Mouse (Mus musculus) C2C12 (cell line): ENCODE measurements around the gene Cacna1c. TPM values are rescaled to one million over a fixed set of nuclear protein-coding genes. Genes with fewer than 3 reads are reported as not detected.
A peak's percentile ranks its signal among the peaks of the same experiment; 100 is the strongest.
"Not testable (repeated sequence)": the region's sequence is repeated elsewhere in the genome, so short reads cannot be mapped to it uniquely, and the experiment has no call there.

Source experiments
- H3K27me3 ChIP-seq: one replicate; pipeline ENCODE4 v1.6.1; 2011; ENCODE audit not compliant: control insufficient read depth, insufficient read depth, insufficient read length
- H3K36me3 ChIP-seq: one replicate; pipeline ENCODE4 v1.6.1; 2011; ENCODE audit not compliant: control insufficient read depth, insufficient read depth
- H3K4me3 ChIP-seq: one replicate; pipeline ENCODE4 v1.5.1; 2011; ENCODE audit warnings: mild to moderate bottlenecking, control low read depth; ENCODE audit not compliant: poor library complexity, insufficient read depth, severe bottlenecking
- H3K79me2 ChIP-seq: one replicate; pipeline ENCODE4 v1.6.1; 2011; ENCODE audit not compliant: control insufficient read depth, insufficient read depth
- H3K79me3 ChIP-seq: one replicate; pipeline ENCODE4 v1.6.1; 2011; ENCODE audit warnings: low read depth, control low read depth
- H3ac ChIP-seq: one replicate; pipeline ENCODE3; 2011; ENCODE audit warnings: low read depth; ENCODE audit not compliant: control insufficient read depth, insufficient read length
- CEBPB ChIP-seq: IDR thresholded peaks from one replicate; pipeline ENCODE4 v1.6.1; 2011; ENCODE audit warnings: low read depth, mild to moderate bottlenecking, control low read depth, moderate library complexity
- CTCF ChIP-seq: IDR thresholded peaks from one replicate; pipeline ENCODE4 v1.5.1; 2011; ENCODE audit not compliant: control insufficient read depth, insufficient read depth, insufficient read length
- FOSL1 ChIP-seq: IDR thresholded peaks from one replicate; pipeline ENCODE4 v1.8.0; 2011; ENCODE audit warnings: mild to moderate bottlenecking, low read length; ENCODE audit not compliant: poor library complexity, insufficient read depth, severe bottlenecking
- MAX ChIP-seq: IDR thresholded peaks from one replicate; pipeline ENCODE4 v1.6.1; 2011; ENCODE audit warnings: mild to moderate bottlenecking, control low read depth
- MYOD1 ChIP-seq: IDR thresholded peaks from one replicate; pipeline ENCODE4 v1.6.1; 2011; ENCODE audit warnings: low read depth; ENCODE audit not compliant: control insufficient read depth, insufficient read length
- MYOG ChIP-seq: IDR thresholded peaks from one replicate; pipeline ENCODE4 v1.6.1; 2011; ENCODE audit not compliant: control insufficient read depth, insufficient read length; ENCODE audit errors: extremely low read depth
- USF1 ChIP-seq: IDR thresholded peaks from one replicate; pipeline ENCODE4 v1.6.1; 2011; ENCODE audit warnings: low read depth, mild to moderate bottlenecking, control low read depth, moderate library complexity
- polyA plus RNA-seq: library from polyadenylated mRNA; unstranded; fragments of >200 nt; fragmentation: generic; extraction: Trizol; gene quantifications from one replicate; pipeline ENCODE4 v1.2.1, GENCODE M21; 2012; ENCODE audit warnings: missing spikeins

The Cacna1c gene
- polyA plus RNA-seq, 1 experiment, result not detected

DNA sequence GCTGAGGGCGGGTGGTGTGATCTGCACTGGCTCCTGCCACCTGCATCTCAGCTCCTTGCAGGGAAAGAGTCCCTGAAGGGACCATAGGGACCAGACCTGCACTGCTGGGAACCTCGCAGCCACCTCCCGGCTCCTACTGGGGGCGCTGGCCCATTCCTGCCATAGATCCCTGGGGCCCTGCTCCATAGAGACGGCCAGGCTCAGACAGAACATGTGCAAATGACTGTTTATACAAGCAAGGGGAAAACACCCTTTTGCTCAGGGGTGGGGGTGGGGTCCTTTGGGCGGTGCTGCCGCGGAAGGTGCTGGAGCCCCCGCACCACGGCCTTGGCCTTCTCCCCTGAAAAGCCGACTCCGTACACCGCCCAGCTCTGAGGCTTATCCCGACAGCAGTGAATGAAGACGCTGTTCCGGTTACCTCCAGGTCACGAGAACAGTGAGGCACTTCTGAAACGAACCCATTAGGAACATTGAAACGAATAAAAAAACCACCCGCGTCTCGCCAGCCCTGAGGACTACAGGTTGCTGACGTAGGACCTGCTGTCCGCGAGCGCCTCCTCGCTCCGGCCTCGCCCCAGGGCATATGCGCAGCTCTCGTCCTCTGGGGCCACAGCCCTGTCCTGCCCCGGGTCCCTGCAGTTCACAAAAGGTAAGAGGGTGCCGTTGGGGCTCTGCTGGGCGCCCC lies 602.7 kb downstream of the Cacna1c start:
- H3K4me3 ChIP-seq, result no peak overlapping the region
- H3K27me3 ChIP-seq, result peaks cover 67% of the 10 kb centered on the region
- no peaks in the 10 kb centered on the region for H3K79me2 ChIP-seq
- TF ChIP-seq CEBPB (no peak), MYOD1 (no peak), MAX (no peak), MYOG (no peak), FOSL1 (no peak), CTCF (no peak), USF1 (no peak)
- H3K36me3 ChIP-seq, result no peaks in the 10 kb centered on the region
- H3K79me3 ChIP-seq, result no peaks in the 10 kb centered on the region
- H3ac ChIP-seq, result no peak overlapping the region

DNA sequence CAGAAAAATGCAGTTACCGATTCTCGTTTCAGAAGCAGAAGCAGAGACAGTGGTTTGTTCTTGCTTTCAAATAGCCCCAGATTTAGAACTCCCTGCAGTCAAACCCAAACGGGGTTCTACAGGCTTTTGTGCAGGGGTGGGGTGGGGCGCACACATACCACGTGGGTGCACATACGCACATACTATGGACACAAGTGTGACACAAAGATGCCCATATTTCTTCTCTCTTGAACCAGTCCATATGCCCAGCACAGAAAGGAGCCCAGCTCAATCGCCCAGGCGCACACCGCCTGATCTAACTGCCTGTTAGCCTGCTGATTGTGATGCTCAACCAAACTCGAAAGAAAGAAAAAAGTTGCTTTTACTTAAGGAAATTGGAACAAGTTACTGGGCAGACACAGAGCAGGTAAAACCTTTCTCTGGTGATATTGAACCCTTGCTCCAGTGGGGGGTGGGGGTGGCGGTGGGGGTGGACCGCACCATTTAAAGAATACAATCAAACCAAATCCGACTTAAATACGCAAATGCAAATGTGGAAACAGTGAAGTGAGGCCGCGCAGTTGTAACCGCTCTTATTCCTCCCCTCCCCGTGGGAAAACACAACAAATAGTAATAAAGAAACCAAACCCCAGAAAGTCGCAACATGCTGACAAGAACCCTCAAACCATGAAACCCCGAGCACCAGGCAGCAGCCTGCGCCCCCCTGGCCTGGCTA lies 603.4 kb downstream of the Cacna1c start:
- Histone ChIP-seq H3K79me2 (no peaks in the 10 kb centered on the region), H3K4me3 (no peak overlapping the region), H3K79me3 (no peaks in the 10 kb centered on the region), H3K36me3 (no peaks in the 10 kb centered on the region), H3ac (no peak overlapping the region), H3K27me3 (peaks cover 61% of the 10 kb centered on the region)
- TF ChIP-seq FOSL1, result no peak
- no peak for TF ChIP-seq MAX

DNA sequence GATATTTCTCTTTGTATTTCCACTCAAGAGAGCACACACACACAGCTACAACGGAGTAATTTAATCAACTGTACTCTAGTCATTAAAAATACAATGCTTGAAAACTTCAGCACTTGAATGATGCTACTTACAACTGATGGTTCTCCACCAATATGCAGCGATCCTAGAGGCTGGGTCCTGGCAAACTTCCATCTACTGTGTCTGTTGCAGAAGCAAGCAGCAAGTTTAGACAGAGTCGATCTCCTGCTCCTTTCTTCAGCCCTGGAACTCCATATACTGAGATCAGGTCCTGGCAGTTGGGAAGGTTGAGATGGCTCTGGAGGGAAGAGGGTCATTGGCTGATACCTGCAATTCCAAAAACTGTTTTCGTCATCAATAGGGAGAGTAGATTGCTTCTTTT lies 617.5 kb downstream of the Cacna1c start:
- not testable (repeated sequence) for H3K36me3 ChIP-seq, H3K27me3 ChIP-seq, H3ac ChIP-seq, H3K79me2 ChIP-seq, H3K4me3 ChIP-seq, H3K79me3 ChIP-seq

DNA sequence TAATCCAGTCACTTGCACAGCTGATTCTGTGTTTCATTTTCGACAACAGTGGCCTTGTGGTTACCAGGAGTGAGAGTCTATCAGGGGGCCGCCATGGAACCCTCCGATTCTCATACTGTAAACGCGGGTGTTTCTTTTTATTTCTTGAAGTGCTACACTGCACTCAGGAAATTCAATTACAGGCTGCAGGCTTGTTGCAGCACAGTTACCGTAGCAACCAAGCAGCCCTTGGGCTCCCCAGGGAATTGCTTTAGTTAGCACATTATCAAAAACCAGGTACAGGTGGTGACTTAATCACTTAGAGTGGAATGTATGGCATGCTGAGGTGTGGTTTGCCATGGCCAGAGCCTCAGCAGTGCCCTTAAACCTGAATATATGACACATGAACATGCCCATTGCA lies 621.9 kb downstream of the Cacna1c start:
- H3K79me3 ChIP-seq, result no peaks in the 10 kb centered on the region
- H3ac ChIP-seq, result no peak overlapping the region
- no peak for TF ChIP-seq MAX
- TF ChIP-seq MYOD1, result no peak
- no peaks in the 10 kb centered on the region for H3K27me3 ChIP-seq
- no peak overlapping the region for H3K4me3 ChIP-seq
- no peaks in the 10 kb centered on the region for H3K36me3 ChIP-seq
- H3K79me2 ChIP-seq, result no peaks in the 10 kb centered on the region

DNA sequence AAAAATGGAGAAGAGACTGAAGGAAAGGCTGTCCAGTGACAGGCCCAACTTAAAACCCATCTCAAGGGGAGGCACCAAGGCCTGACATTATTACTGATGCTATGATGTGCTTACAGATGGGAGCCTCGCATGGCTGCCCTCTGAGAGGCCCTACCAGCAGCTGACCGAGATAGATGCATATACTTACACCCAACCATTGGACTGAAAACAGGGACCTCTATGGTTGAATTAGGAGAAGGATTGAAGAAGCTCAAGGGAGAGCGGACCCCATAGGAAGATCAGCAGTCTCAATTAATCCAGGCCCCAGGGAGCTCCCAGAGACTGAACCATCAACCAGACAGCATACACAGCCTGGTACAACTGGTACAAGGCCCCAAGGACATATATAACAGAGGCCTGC lies 628.4 kb downstream of the Cacna1c start:
- H3K79me3 ChIP-seq, result peaks cover 2% of the 10 kb centered on the region
- TF ChIP-seq CEBPB (no peak), MYOD1 (no peak), FOSL1 (no peak), USF1 (no peak), MYOG (no peak), MAX (no peak), CTCF (no peak)
- H3ac ChIP-seq, result no peak overlapping the region
- no peaks in the 10 kb centered on the region for H3K36me3 ChIP-seq
- H3K4me3 ChIP-seq, result no peak overlapping the region
- no peaks in the 10 kb centered on the region for H3K79me2 ChIP-seq
- no peaks in the 10 kb centered on the region for H3K27me3 ChIP-seq

DNA sequence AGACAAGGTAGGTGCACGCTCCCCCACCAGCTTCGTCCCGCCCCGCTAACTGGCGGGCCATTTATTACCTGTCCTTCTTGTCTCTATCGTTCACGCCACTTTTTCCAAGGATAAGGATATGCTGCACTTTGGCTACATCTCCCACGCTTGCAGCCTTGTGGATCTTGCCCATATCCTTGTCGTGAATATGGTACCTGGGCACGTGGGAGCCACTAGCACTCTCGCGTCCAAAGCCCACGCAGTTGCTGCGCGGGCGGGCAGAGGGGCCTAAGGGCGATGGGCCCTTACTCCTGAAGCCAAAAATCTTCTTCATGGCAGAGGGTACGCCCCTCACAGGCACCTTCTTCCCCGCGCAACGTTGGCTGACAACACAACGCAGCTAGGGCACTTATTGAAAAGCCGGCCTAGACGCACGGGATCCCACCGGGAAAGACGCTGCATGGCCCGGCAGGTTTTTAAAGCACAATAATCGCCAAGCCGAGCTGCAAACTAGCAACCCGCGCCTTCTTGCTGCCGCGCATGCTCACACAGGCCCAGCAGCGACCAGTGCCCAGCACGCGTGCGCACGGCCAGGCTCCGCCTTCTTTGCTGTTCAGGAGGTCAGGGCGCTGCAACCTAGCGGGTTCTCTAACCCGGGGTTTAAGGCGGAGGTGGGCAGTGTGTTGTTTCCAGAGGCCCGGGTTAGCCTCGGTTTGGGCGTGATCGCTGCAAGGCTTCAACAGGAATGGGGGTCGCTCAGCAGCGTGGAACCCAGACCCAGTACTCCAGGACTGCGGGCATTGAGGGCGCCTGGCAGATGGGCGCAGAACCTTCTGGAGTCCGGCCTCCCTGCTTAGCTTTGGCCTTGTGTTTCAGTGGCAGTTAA lies 634.2 kb downstream of the Cacna1c start, which contains the start of gene Ankrd26:
Gene Ankrd26, minus strand, starts transcription at position 482 of the 865 bp plus-strand sequence.
- peaks cover 9% of the 10 kb centered on the region for H3K36me3 ChIP-seq
- peak within 1 kb of the TSS; percentile 59 for H3K4me3 ChIP-seq
- H3ac ChIP-seq, result peak within 1 kb of the TSS; percentile 90
- H3K79me3 ChIP-seq, result peaks cover 11% of the 10 kb centered on the region
- peaks cover 16% of the 10 kb centered on the region for H3K79me2 ChIP-seq
- TF ChIP-seq CTCF (no peak), MAX (peak; percentile 63)
- H3K27me3 ChIP-seq, result no peaks in the 10 kb centered on the region
